Mouse (Mus musculus): ENCODE results near the gene Parp8.

The Parp8 gene

GRCm38 (mm10) chr13:117025226-117026067 is at the start of gene Parp8:
Gene Parp8, minus strand, starts transcription at chr13:117025537.
- peak; percentile 61 for DNase-seq

DNA sequence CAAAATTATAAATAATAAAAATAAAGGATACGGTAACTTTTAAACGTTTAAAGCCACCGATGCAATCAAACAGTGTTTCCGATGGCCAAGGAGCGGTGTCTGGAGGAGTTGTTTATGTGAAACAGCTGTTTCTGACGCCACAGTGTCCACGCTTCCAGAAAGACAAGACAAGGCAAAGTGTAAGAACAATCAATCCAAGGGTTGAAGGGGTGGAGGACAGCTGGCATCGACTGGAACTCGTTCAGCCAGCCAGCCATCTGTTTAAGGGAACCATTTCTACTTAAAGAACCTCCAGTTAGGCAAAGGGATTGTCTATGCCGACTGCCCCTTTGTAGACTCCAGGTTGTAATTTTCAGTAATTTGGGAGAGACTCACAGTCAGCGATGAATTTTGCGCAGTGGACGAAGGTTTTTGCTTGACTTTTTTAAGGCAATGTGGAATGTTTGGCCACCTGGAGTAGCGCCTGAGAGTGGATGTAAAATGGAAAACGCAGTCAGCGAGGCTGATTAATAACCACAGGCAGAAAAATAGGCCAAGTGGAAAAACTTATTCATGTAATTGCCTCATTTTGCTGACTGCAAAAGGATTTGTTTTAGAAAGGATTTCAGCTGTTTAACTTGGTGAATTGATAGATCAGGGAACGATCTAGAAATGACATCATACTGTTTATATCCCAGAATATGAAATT is 37.4 kb upstream of the Parp8 start:
- no peak for DNase-seq

DNA sequence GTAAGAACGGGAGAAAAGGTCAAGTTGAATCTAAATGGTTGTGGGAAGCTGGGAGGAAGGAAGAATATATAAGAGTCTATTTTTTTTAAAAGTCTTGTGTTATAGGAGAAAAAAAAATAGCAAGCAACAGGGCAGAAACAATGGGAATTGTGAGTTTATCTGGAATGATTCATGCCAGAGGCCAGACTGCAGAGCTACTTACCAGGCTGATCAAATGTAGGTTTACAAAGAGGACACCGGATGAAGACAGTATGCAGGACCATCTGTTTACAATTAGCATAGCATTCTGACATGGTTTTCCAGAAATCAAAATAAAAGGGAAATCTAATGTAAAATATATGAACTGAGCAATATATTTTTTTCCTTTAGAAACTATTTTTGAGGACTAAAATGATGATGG is 31.1 kb upstream of the Parp8 start:
- no peak for DNase-seq

GRCm38 (mm10) chr13:117054811-117055496 is 29.6 kb upstream of the Parp8 start:
- peak; percentile 63 for DNase-seq

DNA sequence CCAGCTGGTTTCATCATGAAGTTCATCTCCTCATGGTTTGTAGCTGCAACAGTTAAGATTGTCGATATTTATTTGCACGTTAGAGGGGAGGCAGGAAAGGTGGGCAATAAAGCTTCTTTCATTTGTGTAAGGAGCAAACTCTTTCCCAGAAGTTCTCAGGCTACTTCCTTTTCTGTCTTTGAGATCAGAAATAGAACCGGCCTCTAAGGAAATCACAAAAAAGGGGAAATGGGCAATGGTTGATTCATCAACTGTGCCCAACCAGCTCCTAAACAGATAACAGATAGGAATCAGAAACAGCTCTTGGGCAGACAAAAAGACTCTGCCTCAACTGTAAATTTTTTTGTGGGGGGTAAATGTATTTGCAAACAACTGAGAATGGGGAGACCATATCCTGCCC is 27.4 kb upstream of the Parp8 start:
- DNase-seq: no peak

DNA sequence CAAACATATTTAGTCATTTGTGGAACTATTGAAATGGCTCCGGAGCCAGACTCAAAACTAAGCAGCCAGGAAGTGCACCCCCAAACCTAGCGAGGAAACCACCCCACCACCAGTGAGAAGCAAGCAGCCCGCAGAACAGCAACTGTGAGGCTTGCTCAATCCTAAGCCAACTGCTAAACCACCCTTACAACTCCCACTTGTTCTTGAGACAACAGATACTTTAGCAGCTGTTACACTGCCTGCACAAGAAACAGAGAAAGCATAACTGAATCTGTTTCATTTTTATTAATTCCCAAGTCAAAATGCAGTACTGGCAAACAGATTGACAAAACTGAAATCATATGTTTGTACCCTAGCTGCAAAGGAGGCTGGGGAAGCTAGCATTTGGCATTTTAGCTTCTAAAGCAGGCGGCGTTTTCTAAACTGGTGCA is 23.2 kb upstream of the Parp8 start:
- peak; percentile 69 for DNase-seq

DNA sequence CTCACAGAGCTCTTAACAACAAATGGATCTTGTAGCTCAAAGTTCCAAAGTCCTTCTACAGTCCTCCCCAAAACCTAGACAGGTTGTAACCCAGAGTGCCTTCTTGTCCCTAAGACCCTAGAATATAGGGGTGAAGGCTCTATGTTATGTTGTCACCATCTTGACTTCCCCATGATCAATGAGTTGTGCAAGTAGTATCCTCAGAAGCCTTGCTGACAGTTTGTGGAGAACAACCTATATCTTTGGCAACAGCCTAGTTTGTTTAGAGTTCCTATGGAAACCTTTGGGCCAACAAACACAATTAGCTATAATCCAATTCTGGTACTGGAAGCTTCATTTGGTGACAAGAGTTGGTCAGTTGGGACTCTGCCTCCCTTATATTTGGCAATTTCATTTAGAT is 18.2 kb upstream of the Parp8 start:
- no peak for DNase-seq

DNA sequence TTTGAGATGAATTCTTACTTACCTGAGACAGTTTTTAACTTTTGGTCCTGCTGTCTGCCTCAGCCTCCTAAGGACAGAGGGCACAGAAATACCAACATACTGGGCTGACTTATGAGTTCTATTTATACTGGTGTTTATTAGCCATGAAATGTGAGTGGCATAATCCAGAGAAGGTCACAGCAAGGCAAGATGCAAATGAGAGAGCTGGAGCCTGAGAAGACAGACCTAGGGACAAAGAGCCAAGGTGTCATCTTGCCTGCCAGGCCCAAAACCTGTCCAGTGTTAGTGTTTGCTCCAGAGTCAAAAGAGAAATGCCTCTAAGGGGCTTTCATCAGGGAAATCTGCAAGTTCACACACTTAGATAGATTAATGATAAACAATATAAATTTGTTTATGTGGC is 15.7 kb upstream of the Parp8 start:
- no peak for DNase-seq

- DNase-seq: no peak
Observed at GRCm38 (mm10) chr13:117036277-117036676, 10.9 kb upstream of the Parp8 start.

- peak; percentile 40 for DNase-seq
Observed at GRCm38 (mm10) chr13:117035121-117035520, 9.8 kb upstream of the Parp8 start.

GRCm38 (mm10) chr13:117034676-117035075 is 9.3 kb upstream of the Parp8 start:
- no peak for DNase-seq

DNA sequence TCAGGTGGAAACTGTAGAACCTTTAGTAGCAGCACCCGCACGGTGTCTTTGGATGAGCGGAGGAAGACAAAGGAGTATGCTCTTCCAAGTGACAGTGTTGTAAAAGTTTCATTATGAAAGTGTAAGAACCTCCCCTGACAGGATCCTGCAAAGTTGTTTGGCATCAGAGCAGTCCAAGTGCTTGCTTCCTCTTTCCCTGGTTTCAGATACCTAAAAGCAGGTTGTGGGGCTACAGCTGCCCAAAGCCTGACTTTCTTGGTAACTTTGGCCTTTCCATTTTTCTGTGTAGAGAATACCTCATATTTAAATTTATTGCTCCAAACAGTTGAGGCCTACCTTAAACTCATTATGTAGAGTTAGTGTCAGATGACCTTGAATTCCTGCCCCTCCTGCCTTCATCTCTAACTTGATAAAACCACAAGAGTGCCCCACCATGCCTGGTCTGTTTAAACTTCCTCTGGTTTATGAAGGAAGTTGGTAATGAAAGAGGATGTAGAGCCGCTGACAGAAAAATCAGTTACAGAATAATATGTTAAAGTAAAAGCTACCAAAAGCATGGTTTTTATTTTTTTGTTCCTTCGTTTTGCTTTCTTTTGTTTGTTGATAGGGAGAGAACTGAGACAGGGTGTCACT is 8.5 kb upstream of the Parp8 start:
- DNase-seq: no peak

- DNase-seq: no peak
Observed at GRCm38 (mm10) chr13:117032402-117032801, 7.1 kb upstream of the Parp8 start.

GRCm38 (mm10) chr13:117031546-117031945 is 6.2 kb upstream of the Parp8 start:
- DNase-seq: peak; percentile 39

GRCm38 (mm10) chr13:117028221-117028620 is 2.9 kb upstream of the Parp8 start:
- no peak for DNase-seq

DNA sequence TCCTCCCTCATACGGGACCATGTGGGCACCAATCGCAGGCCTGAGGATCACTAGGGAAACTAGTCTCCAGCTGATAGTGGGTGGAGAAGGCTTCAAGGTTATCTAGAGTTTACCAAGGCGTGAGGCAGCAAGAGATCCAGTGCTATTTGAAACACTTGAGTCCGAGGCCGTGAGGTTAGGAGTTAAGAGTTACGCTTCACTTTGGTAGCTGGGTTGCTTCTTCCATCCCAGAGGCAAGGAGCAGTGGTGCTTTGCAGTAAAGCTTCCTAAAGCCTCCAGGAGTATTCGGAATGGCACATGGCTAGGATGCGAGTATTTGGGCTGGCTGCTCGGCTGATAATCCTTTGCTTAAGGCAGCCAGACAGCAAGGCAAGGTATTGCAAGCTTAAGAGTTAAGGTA is 2.0 kb upstream of the Parp8 start:
- DNase-seq: no peak

DNA sequence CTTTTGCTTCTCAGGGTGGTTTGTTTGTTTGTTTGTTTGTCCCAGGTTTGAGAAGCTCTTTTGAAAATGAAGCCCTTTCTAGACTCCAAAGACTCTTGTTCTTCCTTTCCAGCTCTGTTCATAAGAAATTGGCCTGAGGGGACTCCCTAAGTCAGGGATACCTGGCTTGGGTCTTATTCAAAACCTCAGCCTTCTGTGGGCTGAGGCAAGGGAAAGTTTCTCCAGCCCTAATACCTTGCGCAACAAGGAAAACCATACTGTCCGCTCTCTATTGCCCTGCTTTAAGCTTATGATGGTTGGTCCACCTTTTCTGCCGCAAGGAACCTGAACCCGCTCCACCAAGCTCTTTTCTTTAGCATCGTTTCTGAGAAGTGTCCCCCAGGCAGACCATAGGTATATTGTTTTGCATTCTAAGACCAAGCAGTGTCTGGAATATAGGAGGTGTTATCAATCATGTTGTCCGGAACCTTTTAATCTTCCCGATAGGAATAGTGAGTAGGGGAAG is 991 bp upstream of the Parp8 start:
- DNase-seq: no peak

DNA sequence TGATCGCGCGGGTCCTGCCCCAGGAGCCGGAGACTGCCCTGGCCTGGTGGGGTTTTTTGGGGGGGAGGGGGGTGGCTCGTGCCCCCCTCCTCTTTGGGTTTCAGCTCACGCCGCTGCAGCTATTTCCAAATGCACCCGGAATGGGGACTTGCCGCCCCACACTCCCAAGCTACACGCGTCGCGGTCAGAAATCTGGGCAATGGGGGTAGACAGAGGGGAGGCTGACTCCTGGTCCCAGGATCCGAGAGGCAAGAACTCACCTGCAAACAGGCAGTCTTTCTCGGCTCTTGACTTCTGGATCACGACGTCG is 466 bp downstream of the Parp8 start:
- DNase-seq: no peak

- DNase-seq: peak; percentile 87
Observed at GRCm38 (mm10) chr13:117024127-117024915, 1.0 kb downstream of the Parp8 start.

DNA sequence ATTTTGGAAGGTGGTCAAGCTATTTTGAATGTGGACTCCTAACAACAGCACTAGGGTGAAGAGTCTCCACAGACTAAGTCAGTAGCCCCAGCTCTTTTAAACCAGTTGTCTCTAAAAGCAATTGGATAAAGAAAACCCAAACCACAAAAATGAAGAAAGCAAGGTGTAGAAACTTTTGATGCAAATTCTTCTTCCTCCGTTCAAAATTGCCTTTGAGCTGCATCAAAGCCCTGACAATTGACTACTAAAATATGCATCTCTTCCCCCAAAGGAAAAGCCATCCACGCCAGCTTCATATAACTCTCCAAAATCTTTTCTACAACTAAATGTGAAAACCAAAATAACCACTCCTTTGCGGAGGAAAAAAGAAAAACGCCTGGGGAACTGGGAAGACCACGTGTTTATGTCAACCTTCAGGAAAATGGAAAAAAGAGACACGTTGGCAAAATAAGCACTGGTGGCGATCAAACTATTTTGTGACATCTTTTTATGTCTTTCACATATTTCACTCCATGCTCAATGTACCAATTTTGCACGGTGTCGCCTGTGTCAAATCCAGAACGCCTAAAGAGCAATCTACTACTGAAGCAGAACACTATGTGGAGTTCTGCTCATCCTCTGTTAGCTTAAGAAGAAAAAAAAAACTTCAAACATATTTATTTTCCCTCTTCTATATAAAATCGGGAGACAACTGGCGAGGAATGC is 1.8 kb downstream of the Parp8 start:
- DNase-seq: peak; percentile 22

- no peak for DNase-seq
Observed at GRCm38 (mm10) chr13:117020631-117021030, 4.7 kb downstream of the Parp8 start.

DNA sequence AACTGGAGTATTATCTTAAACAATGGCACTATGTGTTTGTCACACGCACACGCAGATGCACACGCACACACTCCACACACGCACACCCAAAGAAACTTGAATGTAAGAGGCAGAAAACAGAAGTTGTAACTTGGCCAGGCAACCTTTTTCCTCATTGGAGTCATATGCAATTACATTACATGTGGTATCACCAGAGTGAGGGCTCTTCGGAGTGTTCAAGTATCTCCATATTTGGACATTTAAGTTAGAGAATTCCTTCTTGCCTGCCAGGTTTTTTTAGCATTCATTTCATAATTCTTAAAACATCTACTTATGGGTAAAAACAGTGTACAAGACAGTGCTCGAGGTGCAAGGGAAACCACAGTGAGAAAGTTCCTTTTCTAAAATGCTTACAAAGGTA is 6.7 kb downstream of the Parp8 start:
- no peak for DNase-seq

Measured in thymus, postnatal 4 days (tissue).